Mouse (Mus musculus): Measurements from ENCODE around the gene Dleu7. TPM values are rescaled to one million over a fixed set of nuclear protein-coding genes. Genes with fewer than 3 reads are reported as not detected.

Dleu7 gene
- polyA plus RNA-seq, 1 experiment from 2014 or later = 21.7 TPM

GRCm38 (mm10) chr14:62327171-62327570, 34.3 kb upstream of the Dleu7 start:
- WGBS = 21% methylated on average over 2 of the region's 2 CpGs
- no peaks in the 10 kb centered on the region for H3K27me3 ChIP-seq (replicated peaks; ENCODE audit: control insufficient read depth, insufficient read depth, low read length)
- no peaks in the 10 kb centered on the region for H3K36me3 ChIP-seq (ENCODE audit: control insufficient read depth, insufficient read depth, low read length)
- no peak for ATAC-seq
- no peak overlapping the region for H3K9ac ChIP-seq (ENCODE audit: low read depth, low read length)
- no peak overlapping the region for H3K4me3 ChIP-seq (ENCODE audit: low read length)
- H3K4me1 ChIP-seq (ENCODE audit: control insufficient read depth, insufficient read depth, low read depth, low read length) = peaks cover 4% of the 10 kb centered on the region; the same call in 1 of the 2 replicates
- no peak overlapping the region for H3K27ac ChIP-seq (ENCODE audit: low read depth, low read length)
- H3K9me3 ChIP-seq (ENCODE audit: control insufficient read depth, low read length) = no peaks in the 10 kb centered on the region
- H3K4me2 ChIP-seq (ENCODE audit: low read length) = no peak overlapping the region

GRCm38 (mm10) chr14:62326026-62326425, 33.2 kb upstream of the Dleu7 start:
- ATAC-seq = no peak
- Histone ChIP-seq H3K27me3 (replicated peaks; ENCODE audit: control insufficient read depth, insufficient read depth, low read length) (no peaks in the 10 kb centered on the region), H3K9me3 (ENCODE audit: control insufficient read depth, low read length) (no peaks in the 10 kb centered on the region), H3K4me3 (ENCODE audit: low read length) (no peak overlapping the region), H3K27ac (ENCODE audit: low read depth, low read length) (no peak overlapping the region), H3K36me3 (ENCODE audit: control insufficient read depth, insufficient read depth, low read length) (no peaks in the 10 kb centered on the region), H3K9ac (ENCODE audit: low read depth, low read length) (no peak overlapping the region), H3K4me1 (ENCODE audit: control insufficient read depth, insufficient read depth, low read depth, low read length) (no peaks in the 10 kb centered on the region), H3K4me2 (ENCODE audit: low read length) (no peak overlapping the region)
- WGBS = 87% methylated on average over 3 of the region's 3 CpGs

GRCm38 (mm10) chr14:62324943-62325342, 32.1 kb upstream of the Dleu7 start:
- 94% methylated on average over 5 of the region's 5 CpGs for WGBS
- no peaks in the 10 kb centered on the region for H3K9me3 ChIP-seq (ENCODE audit: control insufficient read depth, low read length)
- no peak overlapping the region for H3K4me3 ChIP-seq (ENCODE audit: low read length)
- H3K27ac ChIP-seq (ENCODE audit: low read depth, low read length) = no peak overlapping the region
- H3K4me2 ChIP-seq (ENCODE audit: low read length) = no peak overlapping the region
- H3K36me3 ChIP-seq (ENCODE audit: control insufficient read depth, insufficient read depth, low read length) = no peaks in the 10 kb centered on the region
- ATAC-seq = no peak
- no peaks in the 10 kb centered on the region for H3K4me1 ChIP-seq (ENCODE audit: control insufficient read depth, insufficient read depth, low read depth, low read length)
- no peak overlapping the region for H3K9ac ChIP-seq (ENCODE audit: low read depth, low read length)
- no peaks in the 10 kb centered on the region for H3K27me3 ChIP-seq (replicated peaks; ENCODE audit: control insufficient read depth, insufficient read depth, low read length)

- ATAC-seq = no peak
- 90% methylated on average over 5 of the region's 5 CpGs for WGBS
- no peak overlapping the region for H3K27ac ChIP-seq (ENCODE audit: low read depth, low read length)
These were observed 30.6 kb upstream of the Dleu7 start for GRCm38 (mm10) chr14:62323457-62323856.

GRCm38 (mm10) chr14:62322581-62323344, 29.9 kb upstream of the Dleu7 start:
- Histone ChIP-seq H3K4me3 (ENCODE audit: low read length) (no peak overlapping the region), H3K9ac (ENCODE audit: low read depth, low read length) (no peak overlapping the region), H3K27ac (ENCODE audit: low read depth, low read length) (no peak overlapping the region), H3K27me3 (replicated peaks; ENCODE audit: control insufficient read depth, insufficient read depth, low read length) (no peaks in the 10 kb centered on the region), H3K36me3 (ENCODE audit: control insufficient read depth, insufficient read depth, low read length) (no peaks in the 10 kb centered on the region), H3K4me2 (ENCODE audit: low read length) (no peak overlapping the region), H3K9me3 (ENCODE audit: control insufficient read depth, low read length) (no peaks in the 10 kb centered on the region), H3K4me1 (ENCODE audit: control insufficient read depth, insufficient read depth, low read depth, low read length) (no peaks in the 10 kb centered on the region)
- no peak for ATAC-seq
- 53% methylated on average over 6 of the region's 6 CpGs for WGBS

More at GRCm38 (mm10) chr14:62323457-62323856, 30.6 kb upstream of the Dleu7 start:
- H3K4me2 ChIP-seq (ENCODE audit: low read length) = no peak overlapping the region
- H3K9ac ChIP-seq (ENCODE audit: low read depth, low read length) = no peak overlapping the region
- H3K27me3 ChIP-seq (replicated peaks; ENCODE audit: control insufficient read depth, insufficient read depth, low read length) = no peaks in the 10 kb centered on the region
- H3K9me3 ChIP-seq (ENCODE audit: control insufficient read depth, low read length) = no peaks in the 10 kb centered on the region
- no peak overlapping the region for H3K4me3 ChIP-seq (ENCODE audit: low read length)
- no peaks in the 10 kb centered on the region for H3K4me1 ChIP-seq (ENCODE audit: control insufficient read depth, insufficient read depth, low read depth, low read length)
- no peaks in the 10 kb centered on the region for H3K36me3 ChIP-seq (ENCODE audit: control insufficient read depth, insufficient read depth, low read length)

GRCm38 (mm10) chr14:62311672-62312071, 18.8 kb upstream of the Dleu7 start:
- H3K4me3 ChIP-seq (ENCODE audit: low read length) = no peak overlapping the region
- no peaks in the 10 kb centered on the region for H3K27me3 ChIP-seq (replicated peaks; ENCODE audit: control insufficient read depth, insufficient read depth, low read length)
- no peak overlapping the region for H3K4me2 ChIP-seq (ENCODE audit: low read length)
- no peak for ATAC-seq
- H3K27ac ChIP-seq (ENCODE audit: low read depth, low read length) = no peak overlapping the region
- no peak overlapping the region for H3K9ac ChIP-seq (ENCODE audit: low read depth, low read length)
- no peaks in the 10 kb centered on the region for H3K9me3 ChIP-seq (ENCODE audit: control insufficient read depth, low read length)
- no peaks in the 10 kb centered on the region for H3K36me3 ChIP-seq (ENCODE audit: control insufficient read depth, insufficient read depth, low read length)
- WGBS = 96% methylated on average over 1 of the region's 1 CpGs
- H3K4me1 ChIP-seq (ENCODE audit: control insufficient read depth, insufficient read depth, low read depth, low read length) = no peaks in the 10 kb centered on the region

GRCm38 (mm10) chr14:62309026-62309425, 16.2 kb upstream of the Dleu7 start:
- Histone ChIP-seq H3K36me3 (ENCODE audit: control insufficient read depth, insufficient read depth, low read length) (no peaks in the 10 kb centered on the region), H3K4me3 (ENCODE audit: low read length) (no peak overlapping the region), H3K9me3 (ENCODE audit: control insufficient read depth, low read length) (no peaks in the 10 kb centered on the region), H3K9ac (ENCODE audit: low read depth, low read length) (no peak overlapping the region), H3K27ac (ENCODE audit: low read depth, low read length) (no peak overlapping the region), H3K27me3 (replicated peaks; ENCODE audit: control insufficient read depth, insufficient read depth, low read length) (no peaks in the 10 kb centered on the region), H3K4me1 (ENCODE audit: control insufficient read depth, insufficient read depth, low read depth, low read length) (no peaks in the 10 kb centered on the region), H3K4me2 (ENCODE audit: low read length) (no peak overlapping the region)
- ATAC-seq = no peak
- 31% methylated on average over 2 of the region's 2 CpGs for WGBS

GRCm38 (mm10) chr14:62307555-62307954, 14.7 kb upstream of the Dleu7 start:
- no peak overlapping the region for H3K9ac ChIP-seq (ENCODE audit: low read depth, low read length)
- H3K4me2 ChIP-seq (ENCODE audit: low read length) = no peak overlapping the region
- no peak overlapping the region for H3K27ac ChIP-seq (ENCODE audit: low read depth, low read length)
- no peaks in the 10 kb centered on the region for H3K27me3 ChIP-seq (replicated peaks; ENCODE audit: control insufficient read depth, insufficient read depth, low read length)
- 77% methylated on average over 1 of the region's 1 CpGs for WGBS
- peak; percentile 68 for ATAC-seq
- no peak overlapping the region for H3K4me3 ChIP-seq (ENCODE audit: low read length)
- no peaks in the 10 kb centered on the region for H3K4me1 ChIP-seq (ENCODE audit: control insufficient read depth, insufficient read depth, low read depth, low read length)
- H3K9me3 ChIP-seq (ENCODE audit: control insufficient read depth, low read length) = no peaks in the 10 kb centered on the region
- no peaks in the 10 kb centered on the region for H3K36me3 ChIP-seq (ENCODE audit: control insufficient read depth, insufficient read depth, low read length)

GRCm38 (mm10) chr14:62300031-62300430, 7.2 kb upstream of the Dleu7 start:
- ATAC-seq = no peak
- H3K4me2 ChIP-seq (ENCODE audit: low read length) = no peak overlapping the region
- WGBS = 71% methylated on average over 3 of the region's 3 CpGs

More at GRCm38 (mm10) chr14:62300031-62300430, 7.2 kb upstream of the Dleu7 start:
- Histone ChIP-seq H3K27me3 (replicated peaks; ENCODE audit: control insufficient read depth, insufficient read depth, low read length) (no peaks in the 10 kb centered on the region), H3K27ac (ENCODE audit: low read depth, low read length) (no peak overlapping the region), H3K4me3 (ENCODE audit: low read length) (no peak overlapping the region), H3K9me3 (ENCODE audit: control insufficient read depth, low read length) (no peaks in the 10 kb centered on the region), H3K9ac (ENCODE audit: low read depth, low read length) (no peak overlapping the region), H3K36me3 (ENCODE audit: control insufficient read depth, insufficient read depth, low read length) (no peaks in the 10 kb centered on the region), H3K4me1 (ENCODE audit: control insufficient read depth, insufficient read depth, low read depth, low read length) (no peaks in the 10 kb centered on the region)
